Mouse (Mus musculus) Patski (cell line): Measurements from ENCODE around the gene Defb35. TPM values are rescaled to one million over a fixed set of nuclear protein-coding genes. Genes with fewer than 3 reads are reported as not detected.

Source experiments
- ATAC-seq: fragments of 100-300 bp; one replicate; pipeline ENCODE4 v1.8.0; 2021
- CTCF ChIA-PET: fragments of 350-600 bp; sonication (Branson Sonifier 250); formaldehyde crosslinking; loops from one replicate; lab custom pipeline; 2022; ENCODE audit warnings: inconsistent platforms; lab: Charles Lee
- POLR2A ChIA-PET: fragments of 350-600 bp; sonication (Branson Sonifier 250); formaldehyde crosslinking; loops from one replicate; lab custom pipeline; 2022; ENCODE audit warnings: antibody characterized with exemption, inconsistent platforms; lab: Charles Lee
- DNase-seq: peaks from one replicate; pipeline ENCODE4 v3.0.0-alpha.2; 2011; ENCODE audit warnings: low read depth, low spot score
- H3K27me3 ChIP-seq: fragments of 371-371 bp; one replicate; pipeline ENCODE4 v1.5.1; 2021
- CTCF ChIP-seq: fragments of 100-300 bp; IDR thresholded peaks from one replicate; pipeline ENCODE4 v1.5.1; 2021
- in situ Hi-C: fragments of 300-500 bp; cut with MboI; formaldehyde crosslinking; loops from 3 replicates; pipeline ENCODE4 v1.11.1; 2018; ENCODE audit warnings: low pct_unique_long_range_greater_than_20kb, mixed read lengths
- polyA plus RNA-seq: library from polyadenylated mRNA; unstranded; gene quantifications from one replicate; pipeline ENCODE4 v1.2.3, GENCODE M21; 2021

Gene Defb35
- polyA plus RNA-seq, 1 experiment from 2014 or later = not detected

DNA sequence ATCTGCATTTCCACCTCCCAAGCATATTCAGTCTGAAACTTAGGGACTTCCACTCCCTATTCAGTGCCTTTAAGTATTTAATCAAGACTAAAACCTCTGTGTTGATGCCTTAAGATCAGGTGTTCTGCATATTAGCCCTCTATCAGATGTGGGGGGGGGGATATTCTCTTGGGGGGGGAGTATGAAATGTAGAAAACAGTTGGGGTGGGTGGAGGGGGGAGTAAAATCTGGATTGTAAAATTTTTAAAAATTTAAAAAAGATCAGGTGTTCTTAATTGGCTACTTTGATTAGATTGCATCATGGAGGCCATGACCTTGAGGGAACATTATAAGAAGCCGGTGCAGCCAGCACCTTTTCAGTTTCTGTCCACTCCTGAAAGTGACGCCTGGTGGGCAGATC lies 20.3 kb downstream of the Defb35 start, which contains the start of gene Fam90a1a:
TSS of gene Fam90a1a (plus strand) at position 301 of the 400 bp plus-strand sequence.
- peaks cover 3% of the 10 kb centered on the region for H3K27me3 ChIP-seq
- POLR2A ChIA-PET = no interaction called here
- ATAC-seq = no peak
- TF ChIP-seq CTCF = no peak
- in situ Hi-C loops = loop anchor here (5.0 kb wide), 1 partner anchor 201 kb away; no protein-coding TSS in a partner anchor
- CTCF ChIA-PET = interaction anchor here (1.5 kb wide), 1 partner anchor 202 kb away, joined by 3 read pairs; no protein-coding TSS in a partner anchor
- no peak for DNase-seq

DNA sequence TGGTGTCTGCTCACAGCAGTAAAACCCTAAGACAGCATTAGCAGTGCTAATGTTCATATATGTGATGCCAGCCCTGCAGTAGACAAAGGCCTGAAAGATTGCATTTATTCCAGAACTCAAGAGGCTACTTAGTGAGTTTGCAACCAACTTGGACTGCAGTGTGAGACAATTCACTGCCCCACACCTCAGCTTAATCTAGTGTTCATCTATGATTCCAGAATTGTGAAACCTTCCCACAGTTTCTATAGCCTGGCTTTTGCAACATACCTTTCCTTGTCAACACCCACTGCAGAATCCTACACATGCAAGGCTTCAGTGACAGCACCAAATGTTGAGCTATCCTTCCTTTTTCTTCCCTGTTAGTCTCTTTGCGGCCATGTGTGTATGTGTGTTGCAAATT lies 28.5 kb downstream of the Defb35 start:
- TF ChIP-seq CTCF = no peak
- ATAC-seq (no peak), DNase-seq (no peak)
- POLR2A ChIA-PET = no interaction called here
- no peaks in the 10 kb centered on the region for H3K27me3 ChIP-seq
- CTCF ChIA-PET = no interaction called here
- in situ Hi-C loops = no loop called here

DNA sequence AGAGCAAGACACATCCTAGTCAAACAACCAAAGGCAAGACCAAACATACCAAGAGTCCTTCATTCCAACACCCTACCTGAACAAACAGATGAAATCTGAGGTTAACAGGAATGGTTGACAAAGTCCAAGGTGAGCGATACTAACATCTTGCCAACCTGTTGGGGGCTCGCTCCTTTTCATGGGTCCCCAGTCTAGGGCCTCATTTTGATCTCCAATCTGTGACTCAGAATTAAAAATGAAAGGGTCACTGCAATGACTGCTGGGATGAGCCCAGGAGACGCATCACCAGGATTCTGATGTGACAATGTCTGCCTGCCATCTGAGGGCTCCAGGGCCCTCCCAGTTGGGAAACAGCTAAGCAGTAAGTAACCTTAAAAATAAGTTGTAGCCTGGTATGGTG lies 31.3 kb downstream of the Defb35 start, which contains the start of gene Ccdc70:
TSS of gene Ccdc70 (plus strand) at position 301 of the 400 bp plus-strand sequence.
- no peak for TF ChIP-seq CTCF
- in situ Hi-C loops = no loop called here
- no peak for DNase-seq
- no peaks in the 10 kb centered on the region for H3K27me3 ChIP-seq
- no peak for ATAC-seq
- CTCF ChIA-PET = no interaction called here
- POLR2A ChIA-PET = no interaction called here

DNA sequence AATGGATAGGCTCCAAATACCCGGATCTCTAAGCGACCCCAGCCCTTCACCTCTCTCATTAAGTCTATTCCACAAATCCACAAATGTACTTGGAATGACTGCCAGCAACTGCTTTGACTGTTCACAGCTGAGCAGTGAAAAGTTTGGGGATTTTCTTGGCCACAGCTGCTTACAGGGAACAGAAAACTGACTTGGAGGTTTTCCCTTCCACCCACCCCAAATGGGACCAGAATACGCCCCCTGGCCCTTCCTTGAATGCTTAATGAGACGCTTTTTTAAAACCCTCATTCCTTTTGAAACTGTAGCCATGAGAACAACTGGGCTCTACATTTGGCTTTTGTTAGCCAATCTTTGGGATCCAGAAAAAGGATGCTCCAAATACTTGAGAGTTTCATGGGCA lies 40.0 kb downstream of the Defb35 start:
- POLR2A ChIA-PET = no interaction called here
- CTCF ChIA-PET = interaction anchor here (0.9 to 1.9 kb wide), 2 partner anchors 12 to 14 kb away, joined by 3 to 6 read pairs; no protein-coding TSS in a partner anchor
- DNase-seq (no peak), ATAC-seq (no peak)
- H3K27me3 ChIP-seq = peaks cover 8% of the 10 kb centered on the region
- no peak for TF ChIP-seq CTCF
- in situ Hi-C loops = loop anchor here (10.0 kb wide), 1 partner anchor 63 kb away; no protein-coding TSS in a partner anchor

DNA sequence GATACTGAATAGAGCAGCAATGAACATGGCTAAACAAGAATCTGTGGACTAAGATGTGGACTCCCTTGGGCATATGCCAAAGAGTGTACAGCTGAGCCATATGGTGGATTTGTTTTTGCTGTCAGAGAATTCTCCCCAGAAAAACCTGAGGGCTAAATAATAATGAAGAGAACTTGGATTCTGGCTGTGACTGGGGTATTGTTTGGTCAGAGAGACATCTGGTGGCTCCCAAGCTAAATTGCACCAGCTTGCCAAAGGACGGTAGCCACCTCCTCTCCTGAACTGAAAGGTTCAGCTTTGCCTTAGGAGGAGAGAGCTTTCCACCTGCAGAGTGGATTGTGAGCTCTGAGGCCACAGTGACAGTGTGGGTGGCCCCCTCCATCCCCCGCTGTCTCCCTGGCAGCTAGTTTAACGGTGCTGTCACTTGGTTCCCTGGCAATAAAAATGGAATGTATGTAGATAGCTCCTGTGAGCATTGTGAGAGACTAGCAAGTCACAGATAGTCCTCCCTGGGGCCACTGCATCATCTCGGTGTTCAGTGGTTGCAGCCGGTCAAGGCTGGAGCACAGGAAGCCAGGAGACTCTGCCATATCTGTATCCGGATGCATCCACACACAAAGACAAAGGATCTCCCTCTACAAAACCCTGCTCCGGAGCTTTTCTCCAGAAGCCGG lies 43.6 kb downstream of the Defb35 start:
- ATAC-seq = no peak
- POLR2A ChIA-PET = interaction anchor here (0.6 kb wide), 1 partner anchor 12 kb away, joined by 3 read pairs; no protein-coding TSS in a partner anchor
- peaks cover 4% of the 10 kb centered on the region for H3K27me3 ChIP-seq
- TF ChIP-seq CTCF = peak; percentile 46
- in situ Hi-C loops = no loop called here
- no peak for DNase-seq
- CTCF ChIA-PET = interaction anchor here (0.9 to 1.6 kb wide), 5 partner anchors 8 to 66 kb away, joined by 3 to 6 read pairs (median 3); no protein-coding TSS in a partner anchor

Other genes with a start within 250 kb of the Defb35 start
- gene AY761184, start 234.7 kb upstream of the Defb35 start, polyA plus RNA-seq = not detected
- not detected for gene Defa24, start 203.9 kb upstream of the Defb35 start, polyA plus RNA-seq
- not detected for gene Defb50, start 114.8 kb upstream of the Defb35 start, polyA plus RNA-seq
- not detected for gene Defb2, start 98.4 kb upstream of the Defb35 start, polyA plus RNA-seq
- gene Defb10, start 79.5 kb upstream of the Defb35 start, polyA plus RNA-seq = not detected
- gene Defb9, start 52.9 kb upstream of the Defb35 start, polyA plus RNA-seq = not detected
- not detected for gene Defb11, start 31.9 kb upstream of the Defb35 start, polyA plus RNA-seq
- gene Defb15, start 5.6 kb upstream of the Defb35 start, polyA plus RNA-seq = not detected
- not detected for gene Defb13, start 8.4 kb downstream of the Defb35 start, polyA plus RNA-seq
- gene Fam90a1a, start 20.4 kb downstream of the Defb35 start, polyA plus RNA-seq = not detected
- not detected for gene Ccdc70, start 31.4 kb downstream of the Defb35 start, polyA plus RNA-seq
- gene Atp7b, start 122.0 kb downstream of the Defb35 start, polyA plus RNA-seq = 0.32 TPM
- 13.7 TPM for gene Alg11, start 122.4 kb downstream of the Defb35 start, polyA plus RNA-seq
- gene Nek5, start 186.7 kb downstream of the Defb35 start, polyA plus RNA-seq = 3.4 TPM
- 7.3 TPM for gene Nek3, start 228.1 kb downstream of the Defb35 start, polyA plus RNA-seq
- gene Ckap2, start 247.5 kb downstream of the Defb35 start, polyA plus RNA-seq = 30.9 TPM